Mouse (Mus musculus) testis, postnatal 10 days (tissue): Measurements from ENCODE around the gene Srgap2.
"Not testable (repeated sequence)": the region's sequence is repeated elsewhere in the genome, so short reads cannot be mapped to it uniquely, and the experiment has no call there.

Experiments used
- DNase-seq: peaks from one replicate; pipeline ENCODE4 v3.0.0; 2021; ENCODE audit warnings: low spot score

Gene Srgap2

GRCm38 (mm10) chr1:131527281-131528080 lies at the start of gene Srgap2, which contains the start of gene Fam72a:
Gene Srgap2 (minus strand): TSS chr1:131527352.
Gene Fam72a (plus strand): TSS chr1:131527903.
- peak; percentile 96 for DNase-seq

DNA sequence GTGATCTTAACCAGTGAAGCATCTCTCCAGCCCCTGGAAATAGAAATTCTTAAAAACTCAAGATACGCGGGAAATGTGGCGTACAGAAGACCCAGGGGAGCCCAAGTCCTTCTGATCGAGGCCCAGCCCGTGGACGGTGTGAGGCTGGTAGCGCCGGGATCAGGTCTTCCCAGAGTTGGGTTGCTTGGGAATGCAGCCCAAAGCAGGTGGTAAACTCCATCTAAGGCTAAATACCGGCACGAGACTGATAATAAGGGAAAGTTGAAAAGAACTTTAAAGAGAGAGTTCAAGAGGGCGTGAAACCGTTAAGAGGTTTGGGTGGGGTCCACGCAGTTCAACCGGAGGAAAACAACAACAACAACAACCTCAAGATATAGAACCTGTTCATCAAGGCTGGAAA lies 46.6 kb upstream of the Srgap2 start:
- peak; percentile 81 for DNase-seq

- no peak for DNase-seq
Measured at GRCm38 (mm10) chr1:131570391-131570790, 43.2 kb upstream of the Srgap2 start.

DNA sequence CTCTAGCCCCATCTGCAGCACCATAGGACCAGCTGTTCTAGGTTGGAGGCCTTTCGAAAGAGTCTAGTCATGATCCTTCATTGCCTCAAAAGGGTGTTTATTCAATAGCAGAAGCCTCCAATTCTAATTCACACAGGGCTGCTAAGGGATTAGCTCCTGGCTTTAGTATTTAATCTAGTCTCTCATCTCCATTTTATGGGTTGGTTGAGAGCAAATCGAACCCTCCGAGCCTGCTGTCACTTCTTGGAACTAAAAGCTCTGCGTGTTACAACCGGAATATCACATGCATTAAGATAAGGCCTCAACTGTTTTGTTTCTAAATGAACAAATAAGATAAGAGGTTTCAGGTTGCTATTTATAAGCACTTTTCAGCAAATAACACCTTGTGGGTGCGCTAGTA lies 42.6 kb upstream of the Srgap2 start:
- no peak for DNase-seq

GRCm38 (mm10) chr1:131566056-131566455 lies 38.9 kb upstream of the Srgap2 start:
- not testable (repeated sequence) for DNase-seq

- no peak for DNase-seq
Measured at GRCm38 (mm10) chr1:131562081-131562480, 34.9 kb upstream of the Srgap2 start.

GRCm38 (mm10) chr1:131560500-131560899 lies 33.3 kb upstream of the Srgap2 start:
- no peak for DNase-seq

DNA sequence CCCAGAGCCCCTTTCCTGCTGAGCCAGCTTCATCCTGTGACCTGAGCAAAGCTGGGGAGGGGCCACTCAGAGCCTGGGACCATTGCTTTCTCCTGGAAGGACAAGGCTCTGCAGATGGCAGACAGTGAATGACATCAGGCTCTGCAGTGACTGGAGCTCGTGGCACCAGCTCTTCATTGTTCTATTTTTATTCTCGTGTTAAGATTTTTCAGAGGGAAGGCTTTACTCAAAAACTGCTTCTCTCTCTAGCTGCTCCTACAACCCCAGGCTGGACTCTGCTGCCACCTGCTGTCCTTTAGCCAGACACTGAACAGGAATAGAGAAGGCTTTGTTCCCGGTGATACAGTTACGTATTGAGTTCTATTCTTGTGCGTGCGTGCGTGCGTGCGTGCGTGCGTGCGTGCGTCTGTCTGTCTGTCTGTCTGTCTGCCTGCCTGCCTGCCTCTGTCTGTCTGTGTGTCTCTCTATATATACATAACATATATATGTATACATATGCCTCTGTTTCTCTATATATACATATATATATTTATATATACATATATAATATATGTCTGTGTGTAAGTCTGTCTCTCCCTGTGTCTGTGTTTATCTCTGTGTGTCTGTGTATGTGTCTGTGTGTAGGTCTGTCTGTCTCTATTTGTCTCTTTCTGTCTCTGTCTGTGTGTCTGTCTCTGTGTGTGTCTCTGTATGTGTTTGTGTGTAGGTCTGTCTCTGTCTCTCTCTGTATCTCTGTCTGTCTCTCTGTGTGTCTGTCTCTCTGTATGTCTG lies 28.1 kb upstream of the Srgap2 start:
- peak; percentile 87 for DNase-seq

DNA sequence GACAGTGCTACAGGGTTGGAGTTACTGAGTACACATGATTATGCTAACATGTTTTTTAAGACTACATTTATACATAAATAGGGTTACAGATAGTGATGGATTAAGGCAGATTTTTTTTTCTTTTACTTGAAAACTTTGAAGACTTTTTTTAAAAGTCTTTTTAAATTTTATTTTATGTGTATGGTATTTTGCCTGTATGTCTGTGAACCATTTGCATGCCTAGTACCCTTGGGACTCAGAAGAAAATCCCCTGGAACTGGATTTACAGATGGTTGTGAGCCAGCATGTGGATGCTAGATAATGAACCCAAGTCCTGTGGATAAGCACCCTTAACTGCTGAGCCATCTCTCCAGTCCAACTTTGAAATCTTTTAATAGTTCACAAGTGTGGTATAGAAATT lies 26.3 kb upstream of the Srgap2 start:
- DNase-seq = no peak

DNA sequence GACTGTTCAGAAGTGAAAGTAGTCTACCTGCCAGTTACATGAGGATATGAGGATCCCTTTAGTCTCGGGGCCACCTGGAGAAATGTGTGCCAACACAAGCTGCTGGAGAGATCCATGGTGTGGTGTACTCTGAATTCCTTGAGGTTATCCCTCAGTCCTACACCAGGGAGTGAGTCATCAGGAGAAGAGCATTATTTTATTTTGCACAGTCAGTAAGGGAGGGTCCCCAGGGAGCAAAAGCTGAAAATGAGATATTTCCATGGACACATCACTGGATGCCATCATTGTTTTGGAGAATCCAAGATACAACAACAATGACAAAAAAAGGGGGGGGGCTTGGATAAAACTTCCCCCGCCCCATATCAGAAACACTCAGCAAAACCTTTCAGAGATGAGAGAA lies 24.8 kb upstream of the Srgap2 start:
- no peak for DNase-seq

DNA sequence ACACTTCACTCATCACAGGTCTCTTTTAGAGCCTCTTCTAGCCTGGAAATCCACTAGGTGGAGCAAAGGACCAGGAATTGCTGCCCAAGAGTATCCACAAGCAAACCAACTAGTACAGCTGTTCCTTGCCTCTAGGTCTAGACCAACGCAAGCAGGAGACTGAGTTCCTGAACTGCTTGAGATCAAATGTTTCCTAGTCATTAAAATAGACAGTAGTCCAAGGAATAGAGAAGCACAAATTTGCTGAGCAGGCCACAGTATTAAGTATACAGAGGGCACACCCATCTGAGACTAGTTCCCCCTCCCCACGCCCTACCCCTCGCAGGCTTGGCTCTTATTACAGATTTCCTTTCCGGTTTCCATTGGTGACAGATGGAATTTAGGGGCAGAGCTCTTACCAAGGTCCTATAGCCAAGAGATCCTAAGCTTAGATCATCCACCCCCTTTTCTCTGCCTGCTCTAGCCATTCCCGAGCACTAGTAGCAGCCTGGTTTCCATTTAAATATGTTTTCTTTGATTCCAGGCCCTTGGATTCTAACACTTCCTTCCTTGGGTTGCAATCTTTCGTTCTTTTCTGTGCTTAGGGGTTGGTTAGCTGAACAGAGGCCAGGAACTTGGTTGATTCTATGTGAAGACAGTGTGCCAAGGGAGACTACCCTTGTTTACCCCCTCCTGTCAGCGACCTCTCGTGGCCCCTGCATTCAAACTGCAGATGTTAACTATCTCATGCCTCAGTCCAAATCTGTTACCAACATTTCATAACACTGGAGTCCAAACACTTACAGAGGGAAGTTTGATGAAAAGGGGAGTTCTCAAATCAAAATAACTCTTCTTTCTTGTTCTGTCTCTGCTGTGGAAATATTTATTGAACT lies 21.6 kb upstream of the Srgap2 start:
- no peak for DNase-seq

DNA sequence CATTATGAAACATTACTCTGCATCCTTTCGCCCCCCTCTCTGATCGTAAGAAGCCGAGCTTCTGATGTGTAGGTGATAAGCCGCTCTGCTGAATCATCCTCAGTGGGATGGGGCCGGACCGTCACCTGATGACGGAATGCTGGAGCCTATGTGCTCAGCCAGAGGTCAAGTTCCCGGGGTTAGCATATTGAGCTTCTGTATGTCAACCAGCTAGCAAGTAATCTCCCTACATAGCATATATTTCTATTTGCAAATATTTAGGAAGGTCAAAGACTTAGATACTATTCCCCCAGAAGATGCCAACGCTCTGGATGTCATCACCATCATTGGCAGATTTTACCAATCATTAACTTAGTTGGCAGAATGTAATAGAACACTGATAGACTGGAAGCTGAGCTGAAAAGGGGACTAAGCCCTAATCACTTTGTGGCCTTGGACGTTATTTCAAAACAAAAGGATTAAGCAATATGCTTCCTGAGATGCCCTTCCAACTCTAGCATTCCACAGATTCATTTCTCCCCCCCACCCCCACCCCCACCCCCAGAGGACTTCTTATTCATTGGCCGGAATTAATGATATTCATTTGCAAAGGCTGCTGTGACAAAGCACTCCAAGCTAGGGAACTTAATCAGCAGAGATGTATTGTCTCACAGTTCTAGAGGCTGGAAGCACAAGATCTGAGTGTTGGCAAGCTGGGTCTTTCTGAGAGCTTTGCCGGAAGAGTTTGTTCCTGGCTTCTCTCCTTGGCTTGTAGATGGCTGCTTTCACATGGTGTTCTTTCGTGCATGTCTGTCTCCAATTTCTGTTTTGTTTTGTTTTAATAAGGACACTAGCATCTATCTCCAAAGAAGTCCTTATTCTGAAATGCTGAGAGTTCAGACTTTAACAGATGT lies 19.9 kb upstream of the Srgap2 start:
- DNase-seq = no peak

GRCm38 (mm10) chr1:131543886-131544565 lies 16.9 kb upstream of the Srgap2 start:
- no peak for DNase-seq

DNA sequence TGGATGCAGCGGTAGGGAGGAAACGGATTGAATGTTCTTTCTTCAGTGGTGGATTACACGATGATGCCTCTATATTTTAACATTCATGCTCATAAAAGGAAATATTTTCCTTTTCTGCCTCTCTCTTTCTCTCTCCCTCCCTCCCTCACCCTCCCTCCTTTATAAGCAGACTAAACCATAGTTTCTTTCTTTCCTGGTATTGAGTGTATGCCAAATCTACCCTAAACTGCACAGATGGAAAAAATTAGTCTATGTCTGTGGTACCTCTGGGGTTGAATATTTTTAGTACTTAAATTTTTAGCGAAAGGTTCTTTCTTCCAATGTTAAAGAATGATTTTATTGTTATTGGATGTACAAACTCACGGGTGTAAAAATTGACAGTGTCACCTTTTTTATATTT lies 14.8 kb upstream of the Srgap2 start:
- no peak for DNase-seq

DNA sequence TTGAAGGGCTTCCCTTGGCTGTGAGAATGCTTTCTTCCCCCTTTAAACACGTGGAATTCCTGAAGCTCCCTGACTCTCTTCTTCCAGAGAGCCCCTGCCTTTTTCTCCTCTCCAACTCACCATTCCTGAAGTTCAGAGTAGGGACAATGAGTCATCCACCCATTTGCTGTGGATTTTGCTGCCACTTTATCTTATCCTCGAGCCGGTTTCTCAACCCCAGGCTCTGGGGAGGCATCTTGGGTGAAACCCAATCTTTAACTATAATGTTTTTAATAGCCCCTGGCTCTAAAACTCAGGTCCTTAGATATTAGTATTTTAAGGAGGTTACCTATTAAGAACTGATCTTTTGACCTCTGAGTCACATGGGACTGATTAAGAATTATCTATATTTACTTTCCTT lies 14.3 kb upstream of the Srgap2 start:
- DNase-seq = no peak

- DNase-seq = no peak
Measured at GRCm38 (mm10) chr1:131540795-131541194, 13.6 kb upstream of the Srgap2 start.

DNA sequence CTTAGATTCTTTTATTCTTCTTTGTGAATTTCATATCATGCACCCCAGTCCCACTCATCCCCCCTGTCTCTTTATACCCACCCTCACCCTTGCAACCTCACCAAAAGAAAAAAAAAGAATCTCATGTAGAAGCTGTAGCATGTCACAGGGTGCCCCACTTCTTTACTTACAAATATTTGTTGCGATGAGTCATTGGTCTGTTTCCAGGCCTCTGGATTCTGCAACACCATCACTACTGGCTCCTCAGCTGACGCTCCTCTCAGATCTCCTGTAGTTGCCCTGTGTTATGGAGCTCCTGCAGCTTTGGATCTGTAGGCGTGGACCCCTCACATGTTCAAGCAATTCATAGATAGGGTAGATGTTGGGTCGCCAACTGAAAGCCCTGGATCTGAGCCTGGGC lies 12.6 kb upstream of the Srgap2 start:
- DNase-seq = no peak

DNA sequence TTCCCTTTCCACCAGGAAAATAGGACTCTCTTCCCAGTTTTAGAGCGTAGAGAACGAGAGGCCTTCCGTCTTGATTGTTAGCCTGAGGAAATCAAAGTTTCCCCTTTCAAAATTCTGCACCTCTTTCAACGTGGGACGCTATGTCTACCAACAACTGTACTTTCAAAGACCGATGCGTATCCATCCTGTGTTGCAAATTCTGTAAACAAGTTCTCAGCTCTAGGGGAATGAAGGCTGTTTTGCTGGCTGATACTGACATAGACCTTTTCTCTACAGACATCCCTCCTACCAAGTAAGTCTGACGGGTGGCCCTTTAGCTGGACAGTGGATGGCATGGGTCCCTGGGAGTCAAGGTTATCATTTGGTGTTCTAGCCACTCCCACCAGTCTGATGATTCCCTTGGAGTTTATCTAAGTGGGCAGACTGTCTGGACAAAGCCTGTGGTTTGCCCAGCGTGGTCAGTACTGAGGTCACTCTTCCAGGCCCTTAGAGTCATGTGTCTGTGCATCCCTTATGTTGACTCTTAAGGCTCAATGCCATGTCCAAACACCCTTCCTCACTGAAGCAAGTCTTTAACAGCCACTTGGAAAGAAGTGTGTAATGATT lies 1.5 kb upstream of the Srgap2 start:
- DNase-seq = no peak

- DNase-seq = peak; percentile 84
Measured at GRCm38 (mm10) chr1:131528081-131528507, 942 bp upstream of the Srgap2 start.
